Mouse (Mus musculus): ENCODE results near the gene Otub2. TPM values are rescaled to one million over a fixed set of nuclear protein-coding genes. Genes with fewer than 3 reads are reported as not detected.
A peak's percentile ranks its signal among the peaks of the same experiment; 100 is the strongest.

Gene Otub2
- polyA plus RNA-seq, 1 experiment: 18.0 TPM

DNA sequence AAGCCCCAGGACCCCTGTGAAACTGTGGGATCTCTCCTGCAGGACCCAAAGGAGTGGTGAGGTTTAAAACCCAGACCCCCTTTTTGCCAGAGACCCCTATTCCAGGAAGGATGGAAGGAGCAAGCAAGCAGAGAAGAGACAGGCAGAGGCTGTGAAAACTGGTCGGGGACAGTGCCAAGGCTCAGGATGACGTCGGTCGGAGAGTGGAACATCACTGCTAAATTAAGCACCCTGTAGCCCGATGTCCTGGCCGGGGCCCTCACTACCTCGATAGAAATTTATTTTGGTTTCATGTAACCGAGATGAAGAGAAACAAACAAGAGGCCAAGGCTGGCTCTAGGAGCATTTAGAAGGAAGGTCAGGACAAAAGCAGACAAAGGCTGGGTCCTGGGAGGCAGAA lies 30.3 kb upstream of the Otub2 start:
- TF ChIP-seq CTCF (IDR thresholded peaks at IDR 0.05; ENCODE audit: borderline replicate concordance, extremely low read depth, insufficient read depth, insufficient read length): no peak
- TF ChIP-seq POLR2A (IDR thresholded peaks at IDR 0.05; ENCODE audit: borderline replicate concordance, extremely low read depth, insufficient read depth, insufficient read length, poor library complexity, severe bottlenecking): no peak

DNA sequence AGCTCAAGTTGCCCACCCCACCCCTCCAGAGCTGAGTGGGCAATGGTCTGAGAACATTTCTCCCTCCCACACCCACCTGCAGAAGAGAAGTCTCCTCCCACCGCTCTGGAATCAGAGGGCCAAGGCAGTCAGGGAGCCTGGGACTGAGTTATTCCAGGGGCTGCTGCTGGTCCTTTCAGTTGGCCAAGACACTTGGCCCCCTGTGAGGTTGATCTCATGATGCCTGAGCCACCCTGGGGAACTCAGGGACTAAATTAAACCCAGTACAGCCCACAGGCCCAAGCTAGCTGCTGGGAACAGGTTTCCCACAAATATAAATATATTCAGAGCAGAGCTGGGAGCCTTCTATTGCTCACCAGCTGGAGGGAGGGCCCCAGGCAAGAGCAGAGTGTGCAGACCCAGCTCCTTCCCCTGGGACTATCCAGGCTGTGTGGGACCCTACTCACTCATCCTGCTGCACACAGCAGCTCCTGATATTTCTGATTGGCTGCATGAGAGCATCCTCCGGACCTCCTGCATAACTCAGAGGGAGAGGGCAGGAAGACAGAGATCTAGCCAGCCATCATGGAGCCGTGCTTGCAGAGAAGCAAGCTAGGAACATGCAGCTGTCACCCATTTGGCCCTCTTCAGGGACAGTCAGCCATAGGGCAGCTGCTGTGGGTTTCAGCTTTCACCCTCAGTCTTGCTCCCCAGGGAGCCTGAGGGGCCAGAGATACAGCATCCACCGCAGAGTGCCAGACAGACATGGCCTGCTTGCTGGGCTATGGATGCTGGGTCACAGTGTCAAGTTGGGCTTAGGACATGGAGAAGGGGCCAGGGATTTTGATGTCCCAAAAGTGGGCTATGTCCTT lies 29.3 kb upstream of the Otub2 start:
- no peak for TF ChIP-seq CTCF (IDR thresholded peaks at IDR 0.05; ENCODE audit: borderline replicate concordance, extremely low read depth, insufficient read depth, insufficient read length)
- TF ChIP-seq POLR2A (IDR thresholded peaks at IDR 0.05; ENCODE audit: borderline replicate concordance, extremely low read depth, insufficient read depth, insufficient read length, poor library complexity, severe bottlenecking): no peak
- DNase-seq (ENCODE audit: low read depth): no peak

More for the DNA sequence above, 30.3 kb upstream of the Otub2 start:
- no peak for DNase-seq (ENCODE audit: low read depth)

DNA sequence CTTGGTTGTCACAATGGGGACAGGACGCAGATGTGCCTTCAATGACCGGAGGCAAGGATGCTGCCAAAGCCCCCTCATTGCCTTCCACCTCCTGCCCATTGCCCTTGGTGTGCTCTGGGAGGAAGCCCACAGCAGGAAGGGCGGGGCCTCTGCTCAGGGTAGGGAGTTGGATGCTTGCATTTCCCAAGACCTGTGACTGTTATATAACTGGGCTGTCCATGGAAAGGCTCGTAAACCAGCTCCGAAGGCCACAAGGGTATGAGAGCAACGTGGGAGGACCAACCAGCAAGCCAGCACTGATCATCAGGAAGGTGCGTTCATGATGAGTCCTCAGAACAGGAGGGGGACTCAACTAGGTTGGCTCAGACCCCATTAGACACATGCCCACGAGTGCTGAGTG lies 27.7 kb upstream of the Otub2 start:
- TF ChIP-seq CTCF (IDR thresholded peaks at IDR 0.05; ENCODE audit: borderline replicate concordance, extremely low read depth, insufficient read depth, insufficient read length) (no peak), POLR2A (IDR thresholded peaks at IDR 0.05; ENCODE audit: borderline replicate concordance, extremely low read depth, insufficient read depth, insufficient read length, poor library complexity, severe bottlenecking) (no peak)
- no peak for DNase-seq (ENCODE audit: low read depth)

DNA sequence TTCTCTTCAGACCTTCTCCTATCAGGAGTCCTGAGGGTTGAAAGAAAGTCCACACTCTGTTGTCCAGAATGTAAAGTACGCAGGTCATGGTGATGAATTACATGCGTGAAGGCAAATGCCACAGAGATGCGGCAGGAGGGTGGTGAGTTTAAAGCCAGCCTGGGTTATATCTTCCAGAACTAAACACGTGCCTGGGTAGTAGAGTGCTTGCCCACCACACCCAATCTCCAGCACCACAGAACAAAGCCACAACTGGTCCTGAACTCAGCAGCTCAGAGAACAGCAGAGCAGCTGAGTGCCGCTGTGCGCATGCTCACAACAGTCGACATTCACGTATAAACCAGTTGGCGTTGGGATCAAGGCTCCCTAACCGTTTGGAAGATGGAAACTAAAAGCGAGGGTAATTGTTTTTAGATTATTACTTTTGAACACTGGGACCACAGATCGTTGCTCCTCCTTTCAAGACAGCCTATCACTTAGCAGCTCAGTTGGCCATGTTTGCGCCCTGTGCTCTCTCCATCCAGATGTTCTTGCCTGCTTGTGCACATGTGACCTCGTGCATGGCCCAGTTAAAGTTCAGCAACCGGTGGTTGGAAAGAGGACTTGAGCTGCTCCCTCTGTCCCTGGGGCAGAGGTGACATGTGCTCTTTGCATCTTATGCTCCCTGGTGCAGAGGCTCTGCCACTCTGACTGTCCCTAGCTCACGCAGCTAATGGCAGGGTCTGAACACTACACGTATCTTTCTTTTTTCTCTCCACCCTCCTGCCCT lies 26.8 kb upstream of the Otub2 start:
- no peak for DNase-seq (ENCODE audit: low read depth)
- TF ChIP-seq POLR2A (IDR thresholded peaks at IDR 0.05; ENCODE audit: borderline replicate concordance, extremely low read depth, insufficient read depth, insufficient read length, poor library complexity, severe bottlenecking) (no peak), CTCF (IDR thresholded peaks at IDR 0.05; ENCODE audit: borderline replicate concordance, extremely low read depth, insufficient read depth, insufficient read length) (no peak)

DNA sequence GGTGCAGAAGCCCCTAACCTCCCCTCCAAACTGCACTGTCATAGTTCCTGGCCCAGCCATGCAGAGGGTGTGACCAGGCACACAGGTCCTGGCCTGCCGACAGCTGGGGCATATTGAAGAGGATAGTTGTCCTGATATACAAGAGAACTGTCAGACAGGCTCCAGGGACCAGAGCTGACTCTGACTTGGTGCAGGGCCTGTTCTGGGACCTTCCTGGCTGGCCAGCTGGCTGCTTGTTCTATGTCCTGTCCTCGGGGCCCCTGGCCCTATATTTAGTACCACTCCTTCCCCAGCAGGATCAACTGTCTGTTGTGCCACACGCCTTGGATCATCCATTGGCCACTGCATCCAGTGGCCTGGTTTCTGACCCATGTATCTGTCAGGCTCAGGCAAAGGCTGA lies 26.1 kb upstream of the Otub2 start:
- TF ChIP-seq CTCF (IDR thresholded peaks at IDR 0.05; ENCODE audit: borderline replicate concordance, extremely low read depth, insufficient read depth, insufficient read length) (no peak), POLR2A (IDR thresholded peaks at IDR 0.05; ENCODE audit: borderline replicate concordance, extremely low read depth, insufficient read depth, insufficient read length, poor library complexity, severe bottlenecking) (no peak)
- DNase-seq (ENCODE audit: low read depth): no peak

DNA sequence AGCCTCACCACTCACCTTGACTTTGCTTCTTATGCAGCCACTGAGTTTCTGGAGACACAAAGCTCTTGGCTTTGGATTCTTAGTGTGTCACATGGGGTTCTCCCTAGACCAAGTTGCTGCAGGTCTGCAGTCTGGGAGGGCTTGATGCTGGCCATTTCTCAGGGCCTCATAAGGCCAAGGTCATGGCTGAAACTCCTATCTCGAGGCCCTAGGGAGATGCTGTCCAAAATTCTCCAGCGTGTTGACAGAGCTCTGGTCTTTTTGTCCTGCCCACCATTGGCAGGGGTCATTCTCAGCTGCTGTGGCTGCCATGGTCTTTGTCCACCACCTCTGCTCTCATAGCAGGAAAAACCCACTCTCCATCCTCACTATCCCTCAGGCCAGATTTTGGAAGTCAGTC lies 21.3 kb upstream of the Otub2 start:
- TF ChIP-seq POLR2A (IDR thresholded peaks at IDR 0.05; ENCODE audit: borderline replicate concordance, extremely low read depth, insufficient read depth, insufficient read length, poor library complexity, severe bottlenecking) (no peak), CTCF (IDR thresholded peaks at IDR 0.05; ENCODE audit: borderline replicate concordance, extremely low read depth, insufficient read depth, insufficient read length) (no peak)
- DNase-seq (ENCODE audit: low read depth): no peak

DNA sequence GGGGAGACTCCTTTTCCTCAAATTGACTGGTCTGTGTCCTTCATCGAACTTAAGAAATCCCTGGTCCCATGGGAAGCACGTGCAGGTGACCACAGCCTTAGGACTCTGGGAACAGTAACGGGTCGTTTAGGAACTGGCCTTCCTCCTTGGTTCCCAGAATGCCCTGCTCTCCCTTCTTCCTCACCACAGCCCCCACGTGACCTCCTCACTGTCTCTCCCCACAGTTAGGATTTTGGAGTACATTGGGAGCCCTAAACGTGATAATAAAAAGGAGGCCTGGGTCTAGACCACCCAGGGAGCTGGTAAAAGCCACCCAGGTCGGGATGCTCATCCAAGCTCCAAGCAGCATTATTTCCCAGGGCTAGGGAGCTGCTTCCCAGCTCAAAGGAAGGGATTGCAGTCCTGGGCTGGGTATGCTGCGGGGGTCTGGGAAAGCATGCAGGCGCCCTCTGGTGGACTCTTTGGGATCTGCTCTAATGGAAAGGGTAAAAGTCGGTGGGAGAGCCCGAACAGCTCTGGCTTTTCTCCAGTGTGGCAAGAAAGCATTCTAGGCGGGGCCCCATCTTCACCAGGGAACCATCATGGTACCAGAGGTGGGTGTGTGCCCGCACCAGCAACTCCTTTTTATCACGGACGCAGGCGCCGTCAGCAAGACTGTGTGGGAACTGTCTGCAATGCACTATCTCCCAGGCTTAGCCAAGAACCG lies 20.7 kb upstream of the Otub2 start:
- TF ChIP-seq POLR2A (IDR thresholded peaks at IDR 0.05; ENCODE audit: borderline replicate concordance, extremely low read depth, insufficient read depth, insufficient read length, poor library complexity, severe bottlenecking) (no peak), CTCF (IDR thresholded peaks at IDR 0.05; ENCODE audit: borderline replicate concordance, extremely low read depth, insufficient read depth, insufficient read length) (peak; percentile 93)
- DNase-seq (ENCODE audit: low read depth): peak; percentile 81

DNA sequence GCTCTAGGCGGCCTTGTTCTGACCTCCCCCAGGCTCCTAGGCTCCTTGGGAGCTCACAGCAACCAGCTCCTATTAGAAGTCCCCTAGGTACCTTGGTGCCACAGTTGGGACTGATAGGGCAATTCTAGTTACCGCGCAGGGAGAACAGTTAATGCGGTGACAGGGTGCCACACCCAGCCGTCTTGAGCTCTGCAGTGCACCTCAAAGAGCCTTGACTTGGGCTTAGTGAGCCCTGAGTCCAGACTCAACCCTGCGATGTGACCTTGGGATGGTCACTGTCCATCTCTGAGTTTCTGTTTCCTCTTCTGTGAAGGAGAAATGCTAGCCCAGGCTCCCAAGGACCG lies 20.2 kb upstream of the Otub2 start:
- no peak for TF ChIP-seq POLR2A (IDR thresholded peaks at IDR 0.05; ENCODE audit: borderline replicate concordance, extremely low read depth, insufficient read depth, insufficient read length, poor library complexity, severe bottlenecking)
- TF ChIP-seq CTCF (IDR thresholded peaks at IDR 0.05; ENCODE audit: borderline replicate concordance, extremely low read depth, insufficient read depth, insufficient read length): no peak
- DNase-seq (ENCODE audit: low read depth): no peak

DNA sequence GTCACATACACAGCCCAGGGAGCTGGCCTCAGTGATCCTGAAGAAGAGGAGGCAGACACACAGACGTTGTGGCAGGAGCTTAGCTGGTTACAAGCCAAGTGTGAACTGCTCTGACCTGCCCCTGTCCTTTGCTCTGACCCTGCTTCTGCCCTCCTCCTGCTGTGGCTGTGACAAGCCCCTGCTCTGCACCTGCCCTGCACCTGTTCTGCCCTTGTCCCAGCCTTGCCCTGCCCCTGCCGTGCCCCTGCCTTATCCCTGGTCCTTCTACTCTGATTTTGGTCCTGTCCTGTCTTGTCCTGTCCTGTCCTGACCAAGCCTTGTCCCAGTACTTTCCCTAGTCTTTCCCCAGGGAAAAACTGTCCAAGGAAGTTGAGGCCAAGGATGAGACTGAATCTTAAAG lies 19.7 kb upstream of the Otub2 start:
- no peak for TF ChIP-seq CTCF (IDR thresholded peaks at IDR 0.05; ENCODE audit: borderline replicate concordance, extremely low read depth, insufficient read depth, insufficient read length)
- TF ChIP-seq POLR2A (IDR thresholded peaks at IDR 0.05; ENCODE audit: borderline replicate concordance, extremely low read depth, insufficient read depth, insufficient read length, poor library complexity, severe bottlenecking): no peak
- no peak for DNase-seq (ENCODE audit: low read depth)

DNA sequence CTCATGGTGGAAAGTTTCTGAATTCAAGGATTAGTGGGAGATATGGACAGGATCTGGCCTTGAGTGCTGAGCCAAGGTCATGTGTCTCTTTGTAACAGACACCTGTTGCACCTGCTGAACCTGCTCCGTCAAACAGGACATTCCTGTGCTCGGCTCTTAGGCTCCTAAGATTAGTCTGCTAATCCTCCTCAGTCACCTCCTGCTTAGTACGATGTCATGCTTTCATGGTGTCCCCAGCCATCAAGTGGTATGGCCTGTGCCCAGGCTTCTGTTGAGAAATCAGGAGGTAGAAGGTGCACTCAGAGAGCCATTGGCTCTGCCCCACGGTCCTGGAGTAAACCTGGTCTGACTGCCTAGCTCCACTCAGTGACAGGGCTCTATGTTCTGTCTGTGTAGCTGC lies 17.6 kb upstream of the Otub2 start:
- no peak for DNase-seq (ENCODE audit: low read depth)
- TF ChIP-seq CTCF (IDR thresholded peaks at IDR 0.05; ENCODE audit: borderline replicate concordance, extremely low read depth, insufficient read depth, insufficient read length) (no peak), POLR2A (IDR thresholded peaks at IDR 0.05; ENCODE audit: borderline replicate concordance, extremely low read depth, insufficient read depth, insufficient read length, poor library complexity, severe bottlenecking) (no peak)

DNA sequence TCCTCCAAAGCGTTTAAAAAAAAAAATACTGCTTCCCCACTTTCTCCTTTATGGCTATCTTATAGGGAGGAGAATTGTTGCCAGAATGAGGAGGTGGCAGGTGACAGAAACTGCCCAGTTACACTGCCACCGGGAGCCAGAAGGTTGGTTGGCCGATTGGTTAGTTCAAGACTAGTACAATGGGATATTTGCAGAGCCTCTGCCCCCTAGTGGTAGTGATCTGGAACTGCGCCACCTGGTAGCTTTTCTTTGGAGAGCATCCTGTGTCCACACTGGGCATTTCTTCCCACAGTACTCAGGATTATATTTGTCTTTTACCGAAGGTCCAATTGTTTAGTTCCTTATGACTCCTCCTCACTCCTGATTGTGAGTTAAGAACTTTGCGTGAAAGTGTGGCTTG lies 16.8 kb upstream of the Otub2 start:
- DNase-seq (ENCODE audit: low read depth): peak; percentile 42
- TF ChIP-seq CTCF (IDR thresholded peaks at IDR 0.05; ENCODE audit: borderline replicate concordance, extremely low read depth, insufficient read depth, insufficient read length): peak; percentile 80; the same call in 1 of the 2 replicates
- TF ChIP-seq POLR2A (IDR thresholded peaks at IDR 0.05; ENCODE audit: borderline replicate concordance, extremely low read depth, insufficient read depth, insufficient read length, poor library complexity, severe bottlenecking): no peak
